Mouse (Mus musculus) limb, embryonic 11.5 days (tissue): ENCODE results near the gene Ren1. TPM values are rescaled to one million over a fixed set of nuclear protein-coding genes. Genes with fewer than 3 reads are reported as not detected.

ENCODE experiments used
- ATAC-seq: fragments of 200-750 bp; cut with Nextera tagmentation; 2 replicates; pipeline ENCODE4 v1.8.0; 2017; ENCODE audit warnings: low read depth; ENCODE audit not compliant: insufficient number of reproducible peaks, low FRiP score, low TSS enrichment
- DNase-seq: peaks from one replicate; pipeline ENCODE4 v3.0.0-alpha.2; 2015; ENCODE audit warnings: low spot score
- H3K27ac ChIP-seq: fragments of 300-500 bp; sonication (generic); replicated peaks from 2 replicates; pipeline ENCODE4 v1.5.1; 2014; ENCODE audit warnings: low read depth, mild to moderate bottlenecking, low read length
- H3K27me3 ChIP-seq: fragments of 300-500 bp; sonication (generic); 2 replicates; pipeline ENCODE4 v1.6.1; 2014; ENCODE audit warnings: mild to moderate bottlenecking, low read length, mixed read lengths; ENCODE audit not compliant: control insufficient read depth, insufficient read depth
- H3K36me3 ChIP-seq: fragments of 300-500 bp; sonication (generic); 2 replicates; pipeline ENCODE4 v1.6.1; 2014; ENCODE audit warnings: mild to moderate bottlenecking, low read length, moderate library complexity, mixed read lengths; ENCODE audit not compliant: control insufficient read depth, insufficient read depth
- H3K4me1 ChIP-seq: fragments of 300-500 bp; sonication (generic); 2 replicates; pipeline ENCODE4 v1.6.1; 2014; ENCODE audit warnings: low read length, mixed read lengths; ENCODE audit not compliant: control insufficient read depth, insufficient read depth
- H3K4me2 ChIP-seq: fragments of 300-500 bp; sonication (generic); 2 replicates; pipeline ENCODE4 v1.6.1; 2014; ENCODE audit warnings: low read depth, mild to moderate bottlenecking, moderate library complexity; ENCODE audit not compliant: severe bottlenecking
- H3K4me3 ChIP-seq: fragments of 300-500 bp; sonication (generic); 2 replicates; pipeline ENCODE4 v1.5.1; 2014; ENCODE audit warnings: low read depth, low read length
- H3K9ac ChIP-seq: fragments of 300-500 bp; sonication (generic); 2 replicates; pipeline ENCODE4 v1.6.1; 2014; ENCODE audit warnings: mild to moderate bottlenecking, low read length
- H3K9me3 ChIP-seq: fragments of 300-500 bp; sonication (generic); 2 replicates; pipeline ENCODE4 v1.6.1; 2016; ENCODE audit warnings: low read length; ENCODE audit not compliant: control insufficient read depth
- WGBS: fragments of 180-500 bp; shearing (Covaris S2); extraction: QIAGEN DNeasy Blood & Tissue Kit; methylation state at CpG from one replicate; pipeline ENCODE4 v1.1.7; 2014; 5-methylcytosine and 5-hydroxymethylcytosine counted together
- polyA plus RNA-seq: library from polyadenylated mRNA; unstranded; fragments of >200 nt; fragmentation: Nextera tagmentation; extraction: Ambion mirVana; gene quantifications from 2 replicates; pipeline ENCODE4 v1.2.1, GENCODE M21; 2014

Gene Ren1
- polyA plus RNA-seq, result not detected in 2 replicates

DNA sequence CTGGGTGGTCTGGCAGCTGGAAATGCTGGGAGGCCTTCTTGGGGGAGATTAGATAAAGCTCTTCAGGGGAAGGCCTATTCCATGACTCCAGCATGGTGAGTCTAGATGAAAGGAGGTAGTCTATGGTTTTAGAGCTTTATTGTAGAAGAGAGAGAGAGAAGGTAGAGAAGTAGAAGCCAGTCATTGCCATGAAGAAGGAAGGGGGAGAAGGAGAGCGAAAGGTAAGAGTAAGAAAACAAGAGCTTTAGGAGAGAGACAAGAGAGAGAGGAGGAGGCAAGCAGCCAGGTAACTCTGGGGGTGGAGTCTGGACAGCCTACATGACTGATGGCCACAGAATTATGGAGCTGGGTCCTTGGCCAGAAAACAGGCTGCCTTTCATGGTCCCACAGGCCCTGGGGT, at the start of gene Ren1:
Gene Ren1 (plus strand): TSS at position 301 of the 400 bp plus-strand sequence.
- H3K4me2 ChIP-seq, result no peak within 1 kb of the TSS
- H3K27me3 ChIP-seq, result no peaks in the 10 kb centered on the region
- WGBS, result 86% methylated on average over 1 of the region's 1 CpGs
- no peaks in the 10 kb centered on the region for H3K9me3 ChIP-seq
- no peak within 1 kb of the TSS for H3K27ac ChIP-seq
- no peak for ATAC-seq
- no peaks in the 10 kb centered on the region for H3K36me3 ChIP-seq
- no peak within 1 kb of the TSS for H3K4me3 ChIP-seq
- DNase-seq, result no peak
- no peak within 1 kb of the TSS for H3K9ac ChIP-seq
- H3K4me1 ChIP-seq, result no peaks in the 10 kb centered on the region

DNA sequence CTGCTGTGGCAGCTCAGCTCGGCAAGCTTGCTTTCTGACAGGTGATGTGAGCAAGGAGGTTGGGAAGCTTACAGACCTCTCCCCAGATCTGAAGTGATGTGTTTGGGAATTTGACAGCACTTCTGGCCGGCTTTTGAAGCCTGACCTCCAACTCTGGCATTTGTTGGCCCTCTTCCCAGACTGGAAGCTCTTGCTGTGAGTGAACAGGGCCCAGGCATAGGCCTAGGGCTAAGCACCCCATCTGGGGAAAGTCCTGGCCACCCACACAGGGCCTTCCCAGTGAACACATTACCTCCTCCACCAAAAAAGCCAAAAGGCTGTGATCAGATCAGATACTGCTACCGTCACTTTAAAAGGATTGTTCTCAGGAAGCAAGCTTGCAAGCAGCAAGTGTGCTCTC, 47.8 kb upstream of the Ren1 start:
- no peaks in the 10 kb centered on the region for H3K9me3 ChIP-seq
- 53% methylated on average over 3 of the region's 3 CpGs for WGBS
- H3K4me1 ChIP-seq, result no peaks in the 10 kb centered on the region
- H3K4me3 ChIP-seq, result no peak overlapping the region
- no peak overlapping the region for H3K9ac ChIP-seq
- no peak overlapping the region for H3K4me2 ChIP-seq
- no peaks in the 10 kb centered on the region for H3K36me3 ChIP-seq
- DNase-seq (no peak), ATAC-seq (no peak)
- peaks cover 8% of the 10 kb centered on the region; the same call in 1 of the 2 replicates for H3K27me3 ChIP-seq
- no peak overlapping the region for H3K27ac ChIP-seq

DNA sequence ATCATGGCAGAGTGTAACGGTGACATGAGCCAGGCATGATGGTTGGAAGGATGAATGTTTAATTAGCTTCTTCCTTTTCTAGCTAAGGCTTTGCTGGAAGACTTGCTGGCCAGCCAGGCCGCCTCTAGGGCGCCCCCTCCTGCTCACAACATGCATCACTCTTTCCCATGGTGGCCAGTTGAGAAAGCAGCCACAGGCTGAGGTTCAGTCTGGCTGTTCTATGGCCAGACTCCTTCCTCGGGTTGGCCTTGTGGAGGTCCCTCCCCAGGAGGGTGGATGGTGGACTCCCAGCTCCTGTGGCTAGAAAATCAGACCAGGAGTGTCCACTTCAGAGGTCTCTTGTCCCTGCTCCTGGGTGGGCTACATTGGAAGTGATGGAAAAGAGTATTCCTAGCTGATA, 43.5 kb upstream of the Ren1 start:
- DNase-seq (peak; percentile 84), ATAC-seq (peak; percentile 27; the same call in 1 of the 2 replicates)
- no peak overlapping the region for H3K4me3 ChIP-seq
- no peak overlapping the region for H3K9ac ChIP-seq
- no peaks in the 10 kb centered on the region for H3K36me3 ChIP-seq
- WGBS, result 13% methylated on average over 4 of the region's 4 CpGs
- no peak overlapping the region for H3K4me2 ChIP-seq
- no peaks in the 10 kb centered on the region for H3K9me3 ChIP-seq
- no peaks in the 10 kb centered on the region for H3K27me3 ChIP-seq
- no peaks in the 10 kb centered on the region for H3K4me1 ChIP-seq
- no peak overlapping the region for H3K27ac ChIP-seq

DNA sequence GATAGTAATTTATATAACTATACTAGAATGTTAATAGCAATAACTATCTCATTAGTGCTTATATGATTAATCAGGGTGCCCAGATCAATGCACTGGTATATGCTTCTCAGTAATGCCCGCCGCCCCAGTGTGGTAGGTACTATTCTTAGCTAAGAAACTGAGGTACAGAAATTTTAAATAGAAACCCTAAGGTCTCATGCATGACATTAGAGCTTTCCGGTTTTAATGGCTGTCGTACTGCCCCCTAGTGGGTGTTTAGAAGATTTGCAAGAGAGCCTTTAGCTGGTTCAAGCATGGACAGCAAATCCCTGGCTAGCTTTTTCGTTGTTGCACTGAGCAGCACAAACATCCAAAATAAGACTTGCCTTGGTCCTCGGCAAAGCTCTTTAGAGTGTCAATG, 43.0 kb upstream of the Ren1 start:
- ATAC-seq, result no peak
- Histone ChIP-seq H3K27me3 (no peaks in the 10 kb centered on the region), H3K4me3 (no peak overlapping the region), H3K4me1 (no peaks in the 10 kb centered on the region), H3K4me2 (no peak overlapping the region), H3K27ac (no peak overlapping the region), H3K36me3 (no peaks in the 10 kb centered on the region), H3K9ac (no peak overlapping the region), H3K9me3 (no peaks in the 10 kb centered on the region)
- DNase-seq, result peak; percentile 56
- 20% methylated on average over 6 of the region's 6 CpGs for WGBS

DNA sequence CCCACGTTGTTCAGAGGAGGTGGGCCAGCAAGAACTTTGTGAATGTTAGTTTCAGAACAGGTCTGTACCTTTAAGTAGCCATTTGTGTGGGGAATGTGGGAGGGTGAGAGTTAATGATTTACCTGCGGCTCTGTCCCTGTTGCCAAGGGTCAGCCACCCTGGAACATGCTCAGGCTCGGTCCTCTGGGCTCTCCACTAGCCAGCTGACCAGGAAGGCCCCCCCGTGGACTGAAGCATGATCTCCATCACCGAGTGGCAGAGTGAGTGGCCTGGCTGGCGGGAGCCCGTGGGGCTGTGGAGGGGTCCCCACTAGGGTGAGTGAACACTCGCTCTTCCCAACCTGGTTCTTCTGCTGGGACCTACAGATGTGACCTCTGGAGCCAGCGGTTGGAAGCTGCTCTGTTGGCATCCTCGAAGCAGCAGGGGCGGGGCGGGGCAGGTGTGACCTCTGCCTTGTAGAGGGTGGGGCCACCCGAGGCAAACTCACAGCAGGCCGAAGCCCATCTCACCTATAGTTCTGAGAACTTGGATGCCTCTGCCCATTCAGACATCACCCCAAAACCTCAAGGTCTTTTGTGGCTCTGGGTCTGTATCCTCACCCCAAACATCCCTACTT, 40.5 kb upstream of the Ren1 start, which contains the start of gene Golt1a:
Gene Golt1a (plus strand): TSS at position 149 of the 616 bp plus-strand sequence.
- DNase-seq, result no peak
- no peaks in the 10 kb centered on the region for H3K27me3 ChIP-seq
- H3K4me1 ChIP-seq, result no peaks in the 10 kb centered on the region
- H3K36me3 ChIP-seq, result no peaks in the 10 kb centered on the region
- ATAC-seq, result no peak
- no peak within 1 kb of the TSS for H3K27ac ChIP-seq
- H3K4me3 ChIP-seq, result no peak within 1 kb of the TSS
- WGBS, result 56% methylated on average over 14 of the region's 14 CpGs
- no peak within 1 kb of the TSS for H3K9ac ChIP-seq
- no peak within 1 kb of the TSS for H3K4me2 ChIP-seq
- H3K9me3 ChIP-seq, result no peaks in the 10 kb centered on the region

DNA sequence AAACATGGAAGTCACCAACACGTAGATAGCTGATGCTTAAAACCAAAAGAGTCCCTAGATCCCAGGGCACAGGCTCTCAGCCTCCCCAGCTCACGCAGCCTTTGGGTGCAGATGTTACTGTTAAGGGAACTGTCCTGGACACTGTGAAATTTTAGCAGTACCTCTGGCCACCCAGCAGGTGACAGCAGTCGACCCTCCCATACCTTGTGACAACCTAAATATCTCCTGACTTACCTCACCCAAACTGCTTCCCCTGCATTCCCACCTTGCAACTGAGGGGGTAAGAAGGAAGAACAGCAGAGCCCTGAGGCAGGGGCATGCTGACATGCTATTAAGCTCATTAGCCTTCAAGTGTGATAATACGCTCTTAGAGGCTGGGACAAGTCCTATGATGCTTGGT, 39.1 kb upstream of the Ren1 start:
- WGBS, result 60% methylated on average over 4 of the region's 4 CpGs
- no peak overlapping the region for H3K4me3 ChIP-seq
- H3K27ac ChIP-seq, result no peak overlapping the region
- no peaks in the 10 kb centered on the region for H3K36me3 ChIP-seq
- ATAC-seq (no peak), DNase-seq (no peak)
- no peaks in the 10 kb centered on the region for H3K9me3 ChIP-seq
- H3K27me3 ChIP-seq, result no peaks in the 10 kb centered on the region
- H3K4me2 ChIP-seq, result no peak overlapping the region
- H3K9ac ChIP-seq, result no peak overlapping the region
- H3K4me1 ChIP-seq, result no peaks in the 10 kb centered on the region

DNA sequence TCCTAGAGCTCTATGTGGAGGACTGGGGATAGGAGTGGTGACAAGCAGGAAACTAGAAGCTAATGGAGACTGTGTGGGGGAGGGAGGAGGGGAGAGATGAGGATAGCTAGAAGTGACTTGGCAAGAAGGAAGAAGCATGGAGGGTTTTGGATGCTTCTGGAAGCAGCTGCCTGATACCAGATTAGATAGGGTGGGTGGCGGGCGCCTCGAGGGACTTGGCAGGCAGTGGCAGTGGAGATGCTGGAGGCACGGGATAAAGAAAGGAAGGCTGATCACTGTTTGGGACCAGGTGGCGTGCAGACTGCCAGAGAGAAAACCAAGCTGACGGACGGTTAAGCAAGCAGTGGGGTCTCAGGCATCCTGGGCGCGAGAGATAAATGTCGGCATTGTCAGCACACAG, 38.4 kb upstream of the Ren1 start:
- Histone ChIP-seq H3K4me2 (no peak overlapping the region), H3K27me3 (no peaks in the 10 kb centered on the region), H3K9me3 (no peaks in the 10 kb centered on the region), H3K9ac (no peak overlapping the region), H3K4me1 (no peaks in the 10 kb centered on the region), H3K27ac (no peak overlapping the region), H3K36me3 (no peaks in the 10 kb centered on the region), H3K4me3 (no peak overlapping the region)
- ATAC-seq (no peak), DNase-seq (no peak)
- WGBS, result 51% methylated on average over 10 of the region's 10 CpGs

DNA sequence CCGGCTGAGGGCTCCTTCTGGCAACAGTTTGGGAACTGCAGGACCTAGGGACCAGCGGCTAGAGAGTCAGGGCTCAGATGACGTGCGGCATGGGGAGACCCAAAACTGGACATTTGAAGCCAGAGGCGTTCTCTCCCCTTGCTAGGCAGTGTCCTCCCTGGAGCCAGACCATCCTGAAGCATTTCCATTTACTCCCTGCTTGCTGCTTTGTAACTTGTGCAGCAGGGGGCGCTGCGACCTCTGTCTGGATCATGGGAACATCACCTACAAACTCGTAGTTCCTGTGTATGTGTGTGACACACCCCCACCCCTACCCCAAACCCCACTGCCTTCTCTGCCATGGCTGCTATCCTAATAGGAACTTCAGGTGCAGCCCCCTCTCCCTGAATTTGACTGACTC, 35.9 kb upstream of the Ren1 start:
- ATAC-seq (no peak), DNase-seq (peak; percentile 76)
- no peak overlapping the region for H3K9ac ChIP-seq
- no peaks in the 10 kb centered on the region; the same call in 1 of the 2 replicates for H3K9me3 ChIP-seq
- WGBS, result 19% methylated on average over 8 of the region's 8 CpGs
- no peaks in the 10 kb centered on the region for H3K27me3 ChIP-seq
- H3K4me3 ChIP-seq, result no peak overlapping the region
- no peak overlapping the region for H3K4me2 ChIP-seq
- no peak overlapping the region for H3K27ac ChIP-seq
- no peaks in the 10 kb centered on the region for H3K36me3 ChIP-seq
- H3K4me1 ChIP-seq, result no peaks in the 10 kb centered on the region

DNA sequence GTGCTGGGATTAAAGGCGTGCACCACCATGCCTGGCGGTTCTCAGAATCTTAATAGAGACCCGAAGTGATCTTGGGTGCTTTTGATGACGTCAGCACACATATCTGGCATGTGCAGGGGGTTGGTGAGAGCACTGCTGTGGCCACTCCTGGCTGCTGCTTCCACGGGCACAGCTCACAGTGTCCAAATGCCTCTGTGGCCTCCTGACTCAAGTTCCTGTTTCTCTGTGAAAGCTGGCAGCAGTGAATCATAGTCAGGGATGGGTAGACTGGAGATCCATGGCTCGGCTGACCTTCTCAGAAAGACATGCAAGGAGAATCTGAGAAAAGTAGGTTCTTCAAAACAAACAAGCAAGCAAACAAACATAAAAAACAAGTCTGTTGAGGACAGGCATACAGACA, 34.5 kb upstream of the Ren1 start:
- no peak overlapping the region for H3K27ac ChIP-seq
- H3K4me3 ChIP-seq, result no peak overlapping the region
- H3K4me2 ChIP-seq, result no peak overlapping the region
- H3K27me3 ChIP-seq, result no peaks in the 10 kb centered on the region
- H3K36me3 ChIP-seq, result no peaks in the 10 kb centered on the region
- H3K9me3 ChIP-seq, result no peaks in the 10 kb centered on the region; the same call in 1 of the 2 replicates
- ATAC-seq, result no peak
- DNase-seq, result no peak
- no peaks in the 10 kb centered on the region for H3K4me1 ChIP-seq
- no peak overlapping the region for H3K9ac ChIP-seq
- WGBS, result 84% methylated on average over 6 of the region's 6 CpGs
